Mouse (Mus musculus): Measurements from ENCODE around the gene Dnm3.

The Dnm3 gene

DNA sequence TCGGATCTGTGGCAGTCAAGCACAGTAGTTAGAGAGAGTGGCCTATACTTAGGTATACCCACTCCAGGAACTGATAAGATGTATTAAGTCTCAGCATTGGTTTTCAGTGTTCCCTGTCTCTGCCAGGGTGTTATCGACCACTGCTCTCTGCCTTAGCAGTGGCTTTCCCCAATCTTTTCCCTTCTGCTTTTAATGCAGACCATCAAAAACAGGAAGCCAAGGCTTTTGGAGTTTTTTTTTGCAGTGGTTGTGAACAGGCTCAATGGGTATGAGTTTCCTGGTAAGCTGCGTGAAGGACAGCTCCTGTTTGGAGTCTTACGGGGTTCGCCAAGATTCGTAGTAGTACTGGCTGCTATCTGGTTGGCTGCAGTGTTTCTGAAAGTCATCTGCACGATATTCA is 485.4 kb downstream of the Dnm3 start:
- DNase-seq (ENCODE audit: low spot score in 2 of 2) = no peak

- DNase-seq (ENCODE audit: low spot score in 2 of 2) = no peak
These were observed 486.0 kb downstream of the Dnm3 start for GRCm38 (mm10) chr1:161991846-161992245.

DNA sequence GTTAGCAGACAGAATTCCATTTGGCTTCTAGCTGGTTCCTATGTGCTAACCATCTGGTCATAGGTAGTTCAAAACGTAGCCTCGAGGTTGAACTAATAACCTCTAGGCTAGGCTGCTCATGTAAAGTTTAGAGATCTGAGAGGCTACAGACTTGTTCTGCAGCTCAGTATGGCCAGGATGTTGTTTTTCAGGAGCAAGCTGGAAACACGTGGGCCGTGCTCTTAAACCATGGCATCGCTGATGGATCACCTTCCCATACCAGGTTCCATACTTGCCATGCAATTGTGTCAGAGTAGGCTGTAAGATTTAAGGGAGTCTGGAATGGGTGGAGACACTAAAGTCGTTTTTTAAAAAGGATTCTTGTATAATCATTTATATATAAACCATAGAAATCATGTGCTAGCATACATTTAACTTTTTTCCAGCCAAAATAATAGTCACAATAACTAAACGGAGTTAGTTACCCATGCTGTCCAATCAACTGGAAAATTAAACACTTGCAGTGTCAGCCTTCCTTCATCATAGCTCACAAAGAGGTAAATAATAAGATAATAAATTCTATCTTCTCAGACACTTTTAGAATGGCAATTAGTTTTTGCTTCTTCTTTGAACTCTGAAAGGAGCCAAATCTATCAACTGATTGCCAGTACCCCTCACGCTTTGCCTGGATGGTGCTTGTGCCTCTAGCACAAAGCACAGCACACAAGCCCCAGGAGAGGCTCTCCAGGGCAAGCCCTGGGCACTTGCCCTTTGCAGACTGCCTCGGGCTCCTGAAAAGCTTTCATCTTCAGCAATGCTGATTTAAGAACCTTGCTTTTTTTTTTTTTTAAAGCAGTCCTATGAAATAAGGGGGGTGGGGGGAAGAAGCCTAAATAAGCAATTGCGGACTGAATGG is 486.9 kb downstream of the Dnm3 start:
- DNase-seq (ENCODE audit: low spot score in 2 of 2) = no peak

GRCm38 (mm10) chr1:161983979-161984566 is 493.8 kb downstream of the Dnm3 start:
- DNase-seq (ENCODE audit: low spot score in 2 of 2) = no peak

DNA sequence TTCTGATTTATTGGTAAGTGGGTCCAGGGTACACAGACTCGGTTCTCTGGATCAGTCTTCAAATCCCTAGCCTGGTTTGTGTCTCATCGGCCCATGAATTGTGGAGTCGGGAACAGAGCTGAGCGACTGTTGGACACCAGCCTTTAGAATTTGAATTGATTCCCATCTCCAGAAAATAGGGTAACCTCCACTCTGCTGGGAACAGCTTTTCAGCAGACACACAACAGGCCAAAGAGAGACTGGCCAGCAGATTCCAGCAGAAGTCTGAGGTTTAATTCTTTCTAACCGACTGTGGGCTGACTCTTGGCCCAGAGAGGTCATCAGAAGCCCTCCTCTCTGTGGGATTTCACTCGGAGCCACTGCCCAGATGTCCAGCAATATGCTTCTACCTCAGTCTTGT is 494.4 kb downstream of the Dnm3 start:
- DNase-seq (ENCODE audit: low spot score in 2 of 2) = no peak

DNA sequence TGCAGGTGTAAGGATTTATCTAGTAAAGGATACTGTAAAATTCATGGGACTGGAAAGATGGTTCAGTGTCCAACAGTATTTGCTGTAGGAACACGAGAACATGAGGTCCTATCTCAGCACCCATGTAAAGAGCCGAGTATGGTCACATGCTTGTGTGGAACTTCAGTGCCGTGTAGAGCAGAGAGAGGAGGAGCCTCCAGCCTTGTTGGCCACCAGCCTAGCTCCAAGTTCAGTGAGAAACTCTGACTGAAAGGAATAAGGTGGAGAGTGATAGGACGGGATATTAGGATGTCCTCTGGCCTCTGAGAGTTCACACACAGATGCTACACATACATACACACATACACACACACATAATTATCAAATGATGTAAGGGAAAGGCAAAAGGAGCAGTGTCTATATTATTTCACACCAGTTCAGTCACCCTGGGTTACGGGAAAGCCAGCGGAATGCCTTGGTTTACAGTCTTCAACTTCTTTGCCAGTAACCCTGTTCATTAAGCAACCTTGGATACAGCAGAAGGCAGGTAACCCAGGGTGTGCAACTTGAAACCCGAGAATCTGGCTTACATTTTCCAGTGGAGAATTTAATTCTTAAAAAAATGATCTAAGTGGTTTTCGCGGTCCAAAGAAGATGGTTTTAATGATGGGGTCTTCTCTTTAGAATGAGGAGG is 497.1 kb downstream of the Dnm3 start:
- no peak for DNase-seq (ENCODE audit: low spot score in 2 of 2)

GRCm38 (mm10) chr1:161980046-161980445 is 497.8 kb downstream of the Dnm3 start:
- DNase-seq (ENCODE audit: low spot score in 2 of 2) = no peak

- DNase-seq (ENCODE audit: low spot score in 2 of 2) = no peak
These were observed 498.3 kb downstream of the Dnm3 start, which contains the start of gene 4930558K02Rik for GRCm38 (mm10) chr1:161979536-161979935. TSS of gene 4930558K02Rik (minus strand) at chr1:161979636.

DNA sequence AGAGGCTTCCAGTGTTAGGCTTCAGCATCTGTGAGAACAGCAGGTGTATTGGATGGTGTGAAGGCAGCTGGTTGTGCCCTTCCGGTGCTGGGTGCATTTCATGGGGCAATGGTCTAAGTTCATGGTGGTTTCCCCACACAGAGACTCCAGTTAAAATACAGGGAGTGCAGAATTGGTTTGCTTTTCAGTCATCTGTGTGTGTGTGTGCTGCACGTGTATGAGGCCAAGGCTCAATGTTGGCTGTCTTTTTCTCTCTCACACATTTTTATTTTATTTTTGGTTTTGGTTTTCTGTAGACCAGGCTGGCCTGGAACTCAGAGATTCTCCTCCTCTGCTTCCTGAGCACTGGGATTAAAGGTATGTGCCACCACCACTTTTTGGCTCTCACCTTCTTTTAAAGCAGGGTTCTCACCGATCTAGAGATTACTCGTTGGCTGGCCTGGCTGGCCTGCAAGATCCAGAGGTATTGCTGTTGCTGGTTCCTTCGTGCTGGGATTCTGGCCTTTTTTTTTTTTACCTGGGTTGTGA is 499.6 kb downstream of the Dnm3 start:
- DNase-seq (ENCODE audit: low spot score in 2 of 2) = no peak

DNA sequence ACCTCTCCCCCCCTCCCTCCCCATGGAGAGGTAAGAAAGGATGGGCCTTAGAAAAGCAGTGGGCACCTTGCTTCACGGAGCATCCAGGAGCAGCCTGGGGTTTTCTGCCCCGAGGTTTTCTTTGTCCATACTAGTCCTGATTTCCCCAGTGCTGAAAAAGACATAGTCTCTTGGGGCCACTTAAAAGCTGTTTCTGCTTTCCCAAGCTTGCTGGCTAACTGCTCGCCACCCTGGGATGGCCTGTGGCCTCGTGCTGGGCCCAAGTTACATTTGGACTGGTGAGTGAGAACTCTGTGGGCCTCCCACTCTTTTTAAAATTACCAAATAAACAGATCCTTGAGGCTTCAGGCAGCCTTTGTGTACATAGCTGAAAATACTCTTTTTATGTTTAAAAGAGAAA is 500.5 kb downstream of the Dnm3 start:
- DNase-seq (ENCODE audit: low spot score in 2 of 2) = no peak

DNA sequence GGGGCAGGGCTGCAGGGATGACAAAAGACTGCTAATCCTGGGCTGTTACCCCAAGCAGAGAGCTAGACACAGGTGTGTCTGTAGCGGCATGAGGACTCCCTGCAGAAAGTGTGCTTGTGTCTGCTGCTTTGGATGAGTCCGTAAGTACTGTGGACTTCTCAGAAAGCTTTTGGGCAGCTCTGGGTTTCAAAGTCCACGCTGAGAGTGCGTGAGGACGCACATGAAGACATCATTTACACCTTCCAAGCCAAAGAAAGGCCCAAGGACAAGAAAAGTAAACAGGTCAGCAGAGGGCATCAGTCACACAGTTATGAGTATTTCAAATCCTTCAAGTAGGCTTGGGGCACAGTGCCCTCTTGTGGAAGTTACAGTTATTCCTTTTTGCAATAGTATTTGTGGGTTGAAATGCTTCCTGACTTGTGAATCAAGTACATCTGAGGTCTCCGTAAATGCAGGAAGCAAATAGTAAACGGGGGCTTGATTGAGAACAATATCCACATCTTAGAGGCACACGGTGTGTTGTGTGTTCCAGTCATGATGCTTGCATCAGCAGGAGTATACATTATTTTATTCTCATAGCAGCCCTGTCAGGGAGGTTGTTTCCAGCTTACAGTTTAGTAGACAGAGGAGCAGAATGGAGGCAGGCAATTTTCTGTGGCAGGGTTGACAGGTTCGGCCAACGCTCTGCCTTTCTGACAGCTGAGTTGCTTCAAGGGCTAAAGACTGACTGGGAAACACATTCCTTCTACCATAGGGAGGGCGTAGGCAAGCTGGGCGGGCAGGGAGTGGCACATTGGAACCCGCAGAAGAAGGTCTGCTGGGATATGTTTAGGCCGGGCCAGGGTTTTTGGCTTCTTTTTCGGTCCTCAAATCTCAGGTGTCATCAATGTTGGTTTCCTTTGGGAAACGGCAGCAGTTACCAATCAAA is 501.3 kb downstream of the Dnm3 start:
- DNase-seq (ENCODE audit: low spot score in 2 of 2) = peak; percentile 70 to 88

DNA sequence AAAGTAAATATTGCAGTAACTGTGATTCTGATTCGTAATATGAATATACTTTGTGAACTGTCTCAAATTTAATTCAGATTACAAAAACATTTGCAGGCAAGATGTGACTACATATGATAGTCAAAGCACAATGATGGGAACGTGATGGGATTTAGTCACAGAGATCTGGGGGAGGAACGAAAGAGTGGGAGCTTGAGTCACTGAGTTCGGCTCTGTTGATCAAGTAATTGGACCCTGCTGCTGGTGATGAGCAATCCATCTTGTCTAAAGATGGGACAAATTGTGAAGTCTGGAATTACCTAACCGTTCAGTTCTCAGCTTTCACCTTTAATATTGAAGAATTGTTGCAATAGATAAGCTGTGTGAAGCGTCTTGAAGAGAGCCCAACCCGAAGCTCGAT is 505.6 kb downstream of the Dnm3 start:
- no peak for DNase-seq (ENCODE audit: low spot score in 2 of 2)

DNA sequence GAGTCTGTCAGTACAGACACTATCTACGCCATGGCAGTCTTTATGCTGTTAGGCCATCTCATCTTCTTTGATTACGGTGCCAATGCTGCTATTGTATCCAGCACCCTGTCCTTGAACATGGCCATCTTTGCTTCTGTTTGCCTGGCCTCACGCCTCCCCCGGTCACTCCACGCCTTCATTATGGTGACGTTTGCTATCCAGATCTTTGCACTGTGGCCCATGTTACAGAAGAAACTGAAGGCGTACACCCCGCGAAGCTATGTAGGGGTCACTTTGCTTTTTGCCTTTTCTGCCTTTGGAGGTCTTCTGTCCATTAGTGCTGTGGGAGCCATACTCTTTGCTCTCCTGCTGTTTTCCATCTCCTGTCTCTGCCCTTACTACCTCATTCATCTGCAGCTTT is 507.0 kb downstream of the Dnm3 start:
- DNase-seq (ENCODE audit: low spot score in 2 of 2) = no peak

GRCm38 (mm10) chr1:161968589-161969407 is 509.0 kb downstream of the Dnm3 start, which contains the start of gene Pigc:
TSS of gene Pigc (plus strand) at chr1:161969186.
- peak; percentile 82 to 86 for DNase-seq (ENCODE audit: low spot score in 2 of 2)

- DNase-seq (ENCODE audit: low spot score in 2 of 2) = no peak
These were observed 509.9 kb downstream of the Dnm3 start for GRCm38 (mm10) chr1:161967936-161968335.

DNA sequence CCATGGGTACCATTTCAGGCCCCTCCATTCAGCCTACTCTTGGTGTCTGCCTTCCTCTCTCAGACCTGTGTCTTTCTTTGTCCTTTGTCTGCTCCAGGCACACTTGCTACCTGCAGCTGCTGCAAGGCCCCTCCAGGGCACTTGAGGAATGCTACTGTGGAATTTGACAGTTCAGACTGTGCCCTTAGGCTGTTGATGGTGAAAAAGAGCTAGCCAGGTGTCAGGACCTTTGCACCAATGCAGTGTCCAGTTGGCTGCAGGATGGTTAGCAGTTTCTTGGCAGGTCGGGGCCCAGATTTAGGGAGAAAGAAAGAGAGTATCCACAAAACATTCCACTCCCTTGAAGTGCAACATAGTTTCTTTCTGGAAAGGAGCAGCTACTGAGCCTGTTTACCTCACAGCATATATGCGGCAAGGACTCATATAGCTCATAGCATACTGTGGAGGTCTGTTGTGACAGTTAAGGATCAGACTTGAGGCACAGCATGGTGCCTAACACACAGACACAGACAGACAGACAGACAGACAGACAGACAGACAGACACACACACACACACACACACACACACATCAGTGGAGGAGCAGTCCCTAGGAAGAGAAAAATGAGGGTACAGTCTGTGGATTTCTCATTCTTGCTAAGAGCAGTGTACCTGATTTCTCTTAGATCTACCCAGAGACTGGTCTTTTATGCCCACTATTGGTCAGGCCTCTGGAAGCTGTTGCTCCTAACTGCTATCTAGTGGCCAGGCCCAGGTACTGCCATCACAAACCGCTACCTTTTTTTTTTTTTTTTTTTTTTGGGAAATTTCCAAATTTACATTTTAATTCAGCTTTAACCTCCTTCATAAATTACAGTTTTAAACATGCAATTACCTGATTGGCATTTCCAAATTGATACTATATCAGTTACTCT is 515.1 kb downstream of the Dnm3 start:
- no peak for DNase-seq (ENCODE audit: low spot score in 2 of 2)

GRCm38 (mm10) chr1:161957964-161958950 is 519.6 kb downstream of the Dnm3 start:
- DNase-seq (ENCODE audit: low spot score in 2 of 2) = no peak

- DNase-seq (ENCODE audit: low spot score in 2 of 2) = no peak
These were observed 522.0 kb downstream of the Dnm3 start for GRCm38 (mm10) chr1:161955846-161956245.
